Mouse (Mus musculus) liver, embryonic 15.5 days (tissue): ENCODE results near the gene March10. TPM values are rescaled to one million over a fixed set of nuclear protein-coding genes. Genes with fewer than 3 reads are reported as not detected.

Source experiments
- ATAC-seq: fragments of 200-750 bp; cut with Nextera tagmentation; 2 replicates; pipeline ENCODE4 v1.8.0; 2017; ENCODE audit warnings: moderate number of reproducible peaks, mild to moderate bottlenecking, moderate library complexity; ENCODE audit not compliant: insufficient read depth
- H3K27ac ChIP-seq: fragments of 300-500 bp; sonication (generic); replicated peaks from 2 replicates; pipeline ENCODE4 v1.5.1; 2015; ENCODE audit warnings: mild to moderate bottlenecking, inconsistent platforms
- H3K27me3 ChIP-seq: fragments of 300-500 bp; sonication (generic); 2 replicates; pipeline ENCODE4 v1.6.1; 2015; ENCODE audit warnings: mild to moderate bottlenecking, inconsistent platforms
- H3K36me3 ChIP-seq: fragments of 300-500 bp; sonication (generic); replicated peaks from 2 replicates; pipeline ENCODE4 v1.6.1; 2015; ENCODE audit warnings: moderate library complexity, mild to moderate bottlenecking, inconsistent platforms
- H3K4me1 ChIP-seq: fragments of 300-500 bp; sonication (generic); replicated peaks from 2 replicates; pipeline ENCODE4 v1.6.1; 2015; ENCODE audit warnings: inconsistent platforms
- H3K4me2 ChIP-seq: fragments of 300-500 bp; sonication (generic); 2 replicates; pipeline ENCODE4 v1.6.1; 2015; ENCODE audit warnings: moderate library complexity, mild to moderate bottlenecking, inconsistent platforms
- H3K4me3 ChIP-seq: fragments of 300-500 bp; sonication (generic); replicated peaks from 2 replicates; pipeline ENCODE4 v1.5.1; 2015; ENCODE audit warnings: mild to moderate bottlenecking, inconsistent platforms
- H3K9ac ChIP-seq: fragments of 300-500 bp; sonication (generic); 2 replicates; pipeline ENCODE4 v1.6.1; 2015; ENCODE audit warnings: moderate library complexity, mild to moderate bottlenecking, inconsistent platforms
- H3K9me3 ChIP-seq: fragments of 300-500 bp; sonication (generic); replicated peaks from 2 replicates; pipeline ENCODE4 v1.6.1; 2016; ENCODE audit warnings: inconsistent platforms
- WGBS: fragments of 180-500 bp; shearing (Covaris S2); methylation state at CpG from one replicate; pipeline ENCODE4 v1.1.7; 2015; ENCODE audit warnings: mixed read lengths; ENCODE audit not compliant: insufficient replicate concordance; 5-methylcytosine and 5-hydroxymethylcytosine counted together
- polyA plus RNA-seq: library from polyadenylated mRNA; unstranded; fragments of >200 nt; fragmentation: Nextera tagmentation; extraction: Ambion mirVana; gene quantifications from 2 replicates; pipeline ENCODE4 v1.2.1, GENCODE M21; 2015

The March10 gene
- polyA plus RNA-seq, result not detected in 2 replicates

GRCm38 (mm10) chr11:105456497-105456907, at the start of gene March10:
March10 (minus strand) TSS chr11:105456735.
- H3K4me3 ChIP-seq, result no peak within 1 kb of the TSS; the same call in 1 of the 2 replicates
- H3K27me3 ChIP-seq, result peaks cover 40% of the 10 kb centered on the region
- H3K9me3 ChIP-seq, result no peaks in the 10 kb centered on the region
- WGBS, result 4% methylated on average over 35 of the region's 35 CpGs
- no peaks in the 10 kb centered on the region for H3K36me3 ChIP-seq
- H3K4me2 ChIP-seq, result peak within 1 kb of the TSS; percentile 27; the same call in 1 of the 2 replicates
- H3K4me1 ChIP-seq, result 0 out of 2 replicates have a peak, but pooled peaks cover 4% of the 10 kb centered on the region
- no peak for ATAC-seq
- H3K9ac ChIP-seq, result no peak within 1 kb of the TSS
- no peak within 1 kb of the TSS for H3K27ac ChIP-seq

- Histone ChIP-seq H3K27ac (no peak overlapping the region), H3K36me3 (no peaks in the 10 kb centered on the region), H3K4me1 (no peaks in the 10 kb centered on the region), H3K27me3 (peaks cover 8% of the 10 kb centered on the region; the same call in 1 of the 2 replicates), H3K4me3 (no peak overlapping the region), H3K4me2 (no peak overlapping the region), H3K9ac (no peak overlapping the region), H3K9me3 (no peaks in the 10 kb centered on the region)
- no peak for ATAC-seq
- 15% methylated on average over 11 of the region's 11 CpGs for WGBS
Observed at GRCm38 (mm10) chr11:105506322-105506721, 49.8 kb upstream of the March10 start.

- ATAC-seq, result no peak
- Histone ChIP-seq H3K36me3 (no peaks in the 10 kb centered on the region), H3K4me2 (no peak overlapping the region), H3K4me1 (no peaks in the 10 kb centered on the region), H3K4me3 (no peak overlapping the region), H3K27ac (no peak overlapping the region), H3K9ac (no peak overlapping the region), H3K27me3 (peaks cover 8% of the 10 kb centered on the region; the same call in 1 of the 2 replicates), H3K9me3 (no peaks in the 10 kb centered on the region)
- WGBS, result 67% methylated on average over 3 of the region's 3 CpGs
Observed at GRCm38 (mm10) chr11:105505038-105505437, 48.5 kb upstream of the March10 start.

GRCm38 (mm10) chr11:105502311-105502710, 45.8 kb upstream of the March10 start:
- Histone ChIP-seq H3K4me2 (no peak overlapping the region), H3K36me3 (no peaks in the 10 kb centered on the region), H3K27me3 (peaks cover 8% of the 10 kb centered on the region; the same call in 1 of the 2 replicates), H3K9me3 (no peaks in the 10 kb centered on the region), H3K27ac (no peak overlapping the region), H3K4me3 (no peak overlapping the region), H3K4me1 (no peaks in the 10 kb centered on the region), H3K9ac (no peak overlapping the region)
- 13% methylated on average over 4 of the region's 4 CpGs for WGBS
- no peak for ATAC-seq

GRCm38 (mm10) chr11:105497505-105497904, 41.0 kb upstream of the March10 start:
- Histone ChIP-seq H3K4me2 (no peak overlapping the region), H3K4me3 (no peak overlapping the region), H3K9ac (no peak overlapping the region), H3K4me1 (no peaks in the 10 kb centered on the region), H3K27ac (no peak overlapping the region), H3K36me3 (no peaks in the 10 kb centered on the region), H3K9me3 (no peaks in the 10 kb centered on the region), H3K27me3 (no peaks in the 10 kb centered on the region; the same call in none of the 2 replicates)
- 58% methylated on average over 6 of the region's 6 CpGs for WGBS
- ATAC-seq, result no peak

- no peak overlapping the region for H3K4me2 ChIP-seq
- no peak overlapping the region for H3K4me3 ChIP-seq
- H3K27me3 ChIP-seq, result no peaks in the 10 kb centered on the region; the same call in none of the 2 replicates
- H3K9me3 ChIP-seq, result no peaks in the 10 kb centered on the region
- 19% methylated on average over 7 of the region's 7 CpGs for WGBS
- no peaks in the 10 kb centered on the region for H3K36me3 ChIP-seq
- H3K27ac ChIP-seq, result no peak overlapping the region
- no peak for ATAC-seq
- no peaks in the 10 kb centered on the region for H3K4me1 ChIP-seq
- no peak overlapping the region for H3K9ac ChIP-seq
Observed at GRCm38 (mm10) chr11:105496665-105497064, 40.1 kb upstream of the March10 start.

GRCm38 (mm10) chr11:105495591-105496270, 39.2 kb upstream of the March10 start:
- no peak overlapping the region for H3K4me3 ChIP-seq
- H3K27me3 ChIP-seq, result no peaks in the 10 kb centered on the region; the same call in none of the 2 replicates
- H3K36me3 ChIP-seq, result no peaks in the 10 kb centered on the region
- ATAC-seq, result no peak
- H3K9ac ChIP-seq, result no peak overlapping the region
- H3K27ac ChIP-seq, result no peak overlapping the region
- 73% methylated on average over 18 of the region's 18 CpGs for WGBS
- no peaks in the 10 kb centered on the region for H3K4me1 ChIP-seq
- H3K4me2 ChIP-seq, result no peak overlapping the region
- no peaks in the 10 kb centered on the region for H3K9me3 ChIP-seq

- no peak overlapping the region for H3K4me3 ChIP-seq
- 69% methylated on average over 6 of the region's 6 CpGs for WGBS
- H3K27me3 ChIP-seq, result no peaks in the 10 kb centered on the region; the same call in none of the 2 replicates
- H3K4me2 ChIP-seq, result no peak overlapping the region
- H3K9ac ChIP-seq, result no peak overlapping the region
- ATAC-seq, result no peak
- H3K27ac ChIP-seq, result no peak overlapping the region
- no peaks in the 10 kb centered on the region for H3K4me1 ChIP-seq
- no peaks in the 10 kb centered on the region for H3K9me3 ChIP-seq
- no peaks in the 10 kb centered on the region for H3K36me3 ChIP-seq
Observed at GRCm38 (mm10) chr11:105494786-105495369, 38.3 kb upstream of the March10 start.

- Histone ChIP-seq H3K9ac (no peak overlapping the region), H3K4me1 (no peaks in the 10 kb centered on the region), H3K27me3 (no peaks in the 10 kb centered on the region; the same call in 1 of the 2 replicates), H3K36me3 (no peaks in the 10 kb centered on the region), H3K4me3 (no peak overlapping the region), H3K4me2 (no peak overlapping the region), H3K27ac (no peak overlapping the region), H3K9me3 (no peaks in the 10 kb centered on the region)
- no peak for ATAC-seq
- 43% methylated on average over 4 of the region's 4 CpGs for WGBS
Observed at GRCm38 (mm10) chr11:105492392-105492791, 35.9 kb upstream of the March10 start.

- Histone ChIP-seq H3K27ac (no peak overlapping the region), H3K4me1 (no peaks in the 10 kb centered on the region), H3K9ac (no peak overlapping the region), H3K4me3 (no peak overlapping the region), H3K27me3 (no peaks in the 10 kb centered on the region; the same call in 1 of the 2 replicates), H3K4me2 (no peak overlapping the region), H3K36me3 (no peaks in the 10 kb centered on the region), H3K9me3 (no peaks in the 10 kb centered on the region)
- ATAC-seq, result no peak
- 55% methylated on average over 5 of the region's 5 CpGs for WGBS
Observed at GRCm38 (mm10) chr11:105490971-105491370, 34.4 kb upstream of the March10 start.

- no peak overlapping the region for H3K27ac ChIP-seq
- H3K36me3 ChIP-seq, result no peaks in the 10 kb centered on the region
- H3K9ac ChIP-seq, result no peak overlapping the region
- no peak for ATAC-seq
- no peaks in the 10 kb centered on the region for H3K9me3 ChIP-seq
- WGBS, result 64% methylated on average over 6 of the region's 6 CpGs
- no peaks in the 10 kb centered on the region for H3K4me1 ChIP-seq
- H3K27me3 ChIP-seq, result no peaks in the 10 kb centered on the region
- H3K4me3 ChIP-seq, result no peak overlapping the region
- no peak overlapping the region for H3K4me2 ChIP-seq
Observed at GRCm38 (mm10) chr11:105485412-105485811, 28.9 kb upstream of the March10 start.
